Mouse (Mus musculus) midbrain, embryonic 15.5 days (tissue): ENCODE results near the gene Ntm. TPM values are rescaled to one million over a fixed set of nuclear protein-coding genes. Genes with fewer than 3 reads are reported as not detected.

Experiments used
- ATAC-seq: fragments of 200-750 bp; cut with Nextera tagmentation; replicated peaks from 2 replicates; pipeline ENCODE4 v1.8.0; 2017; ENCODE audit warnings: moderate TSS enrichment
- H3K27ac ChIP-seq: fragments of 300-500 bp; sonication (generic); 2 replicates; pipeline ENCODE4 v1.5.1; 2015; ENCODE audit warnings: mild to moderate bottlenecking, inconsistent platforms
- H3K27me3 ChIP-seq: fragments of 300-500 bp; sonication (generic); replicated peaks from 2 replicates; pipeline ENCODE4 v1.6.1; 2015; ENCODE audit warnings: inconsistent platforms
- H3K36me3 ChIP-seq: fragments of 300-500 bp; sonication (generic); replicated peaks from 2 replicates; pipeline ENCODE4 v1.6.1; 2015; ENCODE audit warnings: inconsistent platforms
- H3K4me1 ChIP-seq: fragments of 300-500 bp; sonication (generic); 2 replicates; pipeline ENCODE4 v1.6.1; 2015; ENCODE audit warnings: inconsistent platforms
- H3K4me2 ChIP-seq: fragments of 300-500 bp; sonication (generic); 2 replicates; pipeline ENCODE4 v1.6.1; 2015; ENCODE audit warnings: inconsistent platforms, mild to moderate bottlenecking, moderate library complexity
- H3K4me3 ChIP-seq: fragments of 300-500 bp; sonication (generic); 2 replicates; pipeline ENCODE4 v1.5.1; 2015; ENCODE audit warnings: mild to moderate bottlenecking, inconsistent platforms
- H3K9ac ChIP-seq: fragments of 300-500 bp; sonication (generic); 2 replicates; pipeline ENCODE4 v1.6.1; 2015; ENCODE audit warnings: mild to moderate bottlenecking, inconsistent platforms
- H3K9me3 ChIP-seq: fragments of 300-500 bp; sonication (generic); 2 replicates; pipeline ENCODE4 v1.6.1; 2016; ENCODE audit warnings: inconsistent platforms
- WGBS: fragments of 180-500 bp; shearing (Covaris S2); methylation state at CpG from one replicate; pipeline ENCODE4 v1.1.7; 2015; ENCODE audit warnings: mixed read lengths; 5-methylcytosine and 5-hydroxymethylcytosine counted together
- polyA plus RNA-seq: library from polyadenylated mRNA; unstranded; fragments of >200 nt; fragmentation: Nextera tagmentation; extraction: Ambion mirVana; gene quantifications from 2 replicates; pipeline ENCODE4 v1.2.1, GENCODE M21; 2015

Ntm gene
- polyA plus RNA-seq, 1 experiment from 2014 or later, result 246 TPM

- WGBS, result 54% methylated on average over 8 of the region's 8 CpGs
- no peak overlapping the region for H3K4me3 ChIP-seq
- H3K4me2 ChIP-seq, result no peak overlapping the region
- H3K36me3 ChIP-seq, result no peaks in the 10 kb centered on the region
- no peak for ATAC-seq
- no peaks in the 10 kb centered on the region for H3K27me3 ChIP-seq
- no peak overlapping the region for H3K9ac ChIP-seq
- H3K27ac ChIP-seq, result no peak overlapping the region
- peaks cover 13% of the 10 kb centered on the region for H3K4me1 ChIP-seq
- no peaks in the 10 kb centered on the region for H3K9me3 ChIP-seq
Measured at GRCm38 (mm10) chr9:29585746-29586380, 377.1 kb downstream of the Ntm start.

GRCm38 (mm10) chr9:29578226-29578625 is 384.7 kb downstream of the Ntm start:
- H3K4me3 ChIP-seq, result no peak overlapping the region
- no peak overlapping the region for H3K27ac ChIP-seq
- WGBS, result 69% methylated on average over 11 of the region's 11 CpGs

GRCm38 (mm10) chr9:29576051-29576533 is 386.8 kb downstream of the Ntm start:
- H3K4me2 ChIP-seq, result no peak overlapping the region
- H3K9ac ChIP-seq, result no peak overlapping the region
- no peaks in the 10 kb centered on the region for H3K36me3 ChIP-seq
- H3K27me3 ChIP-seq, result no peaks in the 10 kb centered on the region
- H3K9me3 ChIP-seq, result no peaks in the 10 kb centered on the region
- peaks cover 8% of the 10 kb centered on the region for H3K4me1 ChIP-seq
- ATAC-seq, result no peak; the same call in 1 of the 2 replicates
- no peak overlapping the region for H3K4me3 ChIP-seq
- 33% methylated on average over 4 of the region's 4 CpGs for WGBS
- no peak overlapping the region for H3K27ac ChIP-seq

More at GRCm38 (mm10) chr9:29578226-29578625, 384.7 kb downstream of the Ntm start:
- no peaks in the 10 kb centered on the region for H3K9me3 ChIP-seq
- H3K36me3 ChIP-seq, result no peaks in the 10 kb centered on the region
- no peaks in the 10 kb centered on the region for H3K27me3 ChIP-seq
- H3K9ac ChIP-seq, result no peak overlapping the region
- H3K4me1 ChIP-seq, result peaks cover 8% of the 10 kb centered on the region
- H3K4me2 ChIP-seq, result no peak overlapping the region
- no peak for ATAC-seq

- no peak for ATAC-seq
Measured at GRCm38 (mm10) chr9:29574548-29574947, 388.4 kb downstream of the Ntm start.

GRCm38 (mm10) chr9:29568571-29568970 is 394.4 kb downstream of the Ntm start:
- no peak overlapping the region for H3K27ac ChIP-seq
- no peak overlapping the region for H3K4me3 ChIP-seq
- no peak for ATAC-seq
- no peak overlapping the region for H3K9ac ChIP-seq
- peaks cover 5% of the 10 kb centered on the region for H3K4me1 ChIP-seq
- no peaks in the 10 kb centered on the region for H3K27me3 ChIP-seq
- no peak overlapping the region for H3K4me2 ChIP-seq
- WGBS, result 75% methylated on average over 5 of the region's 5 CpGs
- no peaks in the 10 kb centered on the region for H3K9me3 ChIP-seq
- no peaks in the 10 kb centered on the region for H3K36me3 ChIP-seq

More at GRCm38 (mm10) chr9:29574548-29574947, 388.4 kb downstream of the Ntm start:
- no peaks in the 10 kb centered on the region for H3K36me3 ChIP-seq
- H3K9ac ChIP-seq, result no peak overlapping the region
- H3K27me3 ChIP-seq, result no peaks in the 10 kb centered on the region
- H3K4me1 ChIP-seq, result peaks cover 8% of the 10 kb centered on the region
- H3K9me3 ChIP-seq, result no peaks in the 10 kb centered on the region
- no peak overlapping the region for H3K4me2 ChIP-seq
- no peak overlapping the region for H3K4me3 ChIP-seq
- no peak overlapping the region for H3K27ac ChIP-seq
- WGBS, result 81% methylated on average over 5 of the region's 5 CpGs

- Histone ChIP-seq H3K9ac (no peak overlapping the region), H3K36me3 (no peaks in the 10 kb centered on the region), H3K4me3 (no peak overlapping the region), H3K4me2 (no peak overlapping the region), H3K9me3 (no peaks in the 10 kb centered on the region), H3K27me3 (no peaks in the 10 kb centered on the region), H3K4me1 (peaks cover 6% of the 10 kb centered on the region), H3K27ac (no peak overlapping the region)
- ATAC-seq, result no peak
- 92% methylated on average over 5 of the region's 5 CpGs for WGBS
Measured at GRCm38 (mm10) chr9:29562419-29563071, 400.4 kb downstream of the Ntm start.

- Histone ChIP-seq H3K4me3 (no peak overlapping the region), H3K36me3 (no peaks in the 10 kb centered on the region), H3K4me1 (peaks cover 5% of the 10 kb centered on the region; the same call in 1 of the 2 replicates), H3K4me2 (no peak overlapping the region), H3K27me3 (no peaks in the 10 kb centered on the region), H3K27ac (no peak overlapping the region), H3K9ac (no peak overlapping the region), H3K9me3 (no peaks in the 10 kb centered on the region)
- ATAC-seq, result no peak
- 94% methylated on average over 4 of the region's 4 CpGs for WGBS
Measured at GRCm38 (mm10) chr9:29558915-29559314, 404.0 kb downstream of the Ntm start.

- Histone ChIP-seq H3K36me3 (no peaks in the 10 kb centered on the region), H3K4me2 (no peak overlapping the region), H3K27me3 (no peaks in the 10 kb centered on the region), H3K9me3 (no peaks in the 10 kb centered on the region), H3K9ac (no peak overlapping the region), H3K4me3 (no peak overlapping the region), H3K4me1 (no peaks in the 10 kb centered on the region), H3K27ac (no peak overlapping the region)
- WGBS, result 86% methylated on average over 8 of the region's 8 CpGs
- no peak for ATAC-seq
Measured at GRCm38 (mm10) chr9:29550582-29550981, 412.4 kb downstream of the Ntm start.

- H3K36me3 ChIP-seq, result no peaks in the 10 kb centered on the region
- H3K4me3 ChIP-seq, result no peak overlapping the region
- H3K4me2 ChIP-seq, result no peak overlapping the region
- H3K4me1 ChIP-seq, result no peaks in the 10 kb centered on the region
- WGBS, result 90% methylated on average over 8 of the region's 8 CpGs
- no peak overlapping the region for H3K9ac ChIP-seq
- no peaks in the 10 kb centered on the region for H3K9me3 ChIP-seq
- H3K27me3 ChIP-seq, result no peaks in the 10 kb centered on the region
- ATAC-seq, result no peak
- H3K27ac ChIP-seq, result no peak overlapping the region
Measured at GRCm38 (mm10) chr9:29550107-29550506, 412.8 kb downstream of the Ntm start.

- no peak overlapping the region for H3K27ac ChIP-seq
- H3K4me2 ChIP-seq, result no peak overlapping the region
- 90% methylated on average over 2 of the region's 2 CpGs for WGBS
- H3K4me1 ChIP-seq, result peaks cover 9% of the 10 kb centered on the region; the same call in 1 of the 2 replicates
- no peaks in the 10 kb centered on the region for H3K36me3 ChIP-seq
- no peak for ATAC-seq
- no peak overlapping the region for H3K4me3 ChIP-seq
- no peaks in the 10 kb centered on the region for H3K27me3 ChIP-seq
- no peaks in the 10 kb centered on the region for H3K9me3 ChIP-seq
- H3K9ac ChIP-seq, result no peak overlapping the region
Measured at GRCm38 (mm10) chr9:29536415-29536814, 426.5 kb downstream of the Ntm start.

GRCm38 (mm10) chr9:29534773-29535172 is 428.2 kb downstream of the Ntm start:
- H3K9me3 ChIP-seq, result no peaks in the 10 kb centered on the region
- WGBS, result 61% methylated on average over 6 of the region's 6 CpGs
- ATAC-seq, result no peak
- no peak overlapping the region for H3K27ac ChIP-seq
- no peak overlapping the region for H3K9ac ChIP-seq
- H3K4me3 ChIP-seq, result no peak overlapping the region
- peaks cover 9% of the 10 kb centered on the region; the same call in 1 of the 2 replicates for H3K4me1 ChIP-seq
- no peaks in the 10 kb centered on the region for H3K36me3 ChIP-seq
- H3K4me2 ChIP-seq, result no peak overlapping the region
- H3K27me3 ChIP-seq, result no peaks in the 10 kb centered on the region

- ATAC-seq, result no peak
- 29% methylated on average over 7 of the region's 7 CpGs for WGBS
Measured at GRCm38 (mm10) chr9:29534304-29534703, 428.6 kb downstream of the Ntm start.

More at GRCm38 (mm10) chr9:29534304-29534703, 428.6 kb downstream of the Ntm start:
- H3K4me1 ChIP-seq, result peaks cover 9% of the 10 kb centered on the region; the same call in 1 of the 2 replicates
- H3K27ac ChIP-seq, result no peak overlapping the region
- no peak overlapping the region for H3K4me3 ChIP-seq
- H3K4me2 ChIP-seq, result no peak overlapping the region
- no peaks in the 10 kb centered on the region for H3K9me3 ChIP-seq
- H3K36me3 ChIP-seq, result no peaks in the 10 kb centered on the region
- H3K27me3 ChIP-seq, result no peaks in the 10 kb centered on the region
- no peak overlapping the region for H3K9ac ChIP-seq
